Mouse (Mus musculus): ENCODE results near the gene Flt4. TPM values are rescaled to one million over a fixed set of nuclear protein-coding genes. Genes with fewer than 3 reads are reported as not detected.

Gene Flt4
- polyA plus RNA-seq, 1 experiment: 2.4 TPM

DNA sequence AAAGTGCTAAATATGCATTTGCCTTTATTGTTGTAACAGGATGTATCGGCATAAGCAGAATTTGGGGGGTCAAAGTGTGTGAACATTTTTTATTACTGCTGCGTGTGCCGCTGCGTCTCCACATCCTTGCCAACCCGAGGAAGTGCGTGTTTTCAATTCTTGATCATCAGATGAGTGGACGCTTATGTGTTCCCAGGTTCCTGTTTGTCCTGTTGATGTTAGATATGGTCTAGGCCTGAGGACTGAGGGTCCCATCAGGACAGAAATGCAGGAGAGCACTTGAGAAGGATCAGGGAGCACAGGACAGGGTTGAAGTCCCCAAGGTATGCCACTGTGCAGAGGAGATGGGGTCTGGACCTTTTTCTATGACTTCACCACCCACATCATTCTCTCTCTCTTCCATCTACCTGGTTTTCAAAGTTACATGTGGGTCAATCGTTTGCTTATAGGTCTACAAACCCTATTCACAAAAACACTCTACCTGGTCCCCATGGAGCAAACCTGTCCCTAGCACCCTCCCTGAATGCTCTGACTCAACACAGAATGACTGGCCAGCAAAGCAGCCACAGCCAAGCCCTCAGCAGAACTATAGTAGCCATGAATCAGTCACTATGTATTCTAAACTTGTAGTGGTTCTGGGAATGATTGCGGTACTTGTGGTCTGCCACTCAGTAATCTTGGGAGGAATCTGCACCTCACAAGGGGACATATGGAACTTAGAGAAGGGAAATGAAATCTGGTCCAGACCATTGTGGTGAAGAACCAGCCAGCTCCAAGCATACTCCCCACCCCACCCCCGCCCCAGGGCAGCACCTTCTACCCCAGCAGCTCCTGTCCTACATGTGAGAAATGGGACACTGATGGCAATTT lies 7.0 kb downstream of the Flt4 start:
- TF ChIP-seq POLR2A (IDR thresholded peaks at IDR 0.05; ENCODE audit: low read depth, low read length) (no peak), CTCF (IDR thresholded peaks at IDR 0.05; ENCODE audit: borderline replicate concordance, insufficient read depth, low read length) (no peak)
- H3K4me3 ChIP-seq (ENCODE audit: insufficient read depth, low read length): no peak overlapping the region
- H3K4me1 ChIP-seq (ENCODE audit: control insufficient read depth, insufficient read depth, low read length): peaks cover 12% of the 10 kb centered on the region
- no peak overlapping the region for H3K27ac ChIP-seq (ENCODE audit: insufficient read depth, low read length)

DNA sequence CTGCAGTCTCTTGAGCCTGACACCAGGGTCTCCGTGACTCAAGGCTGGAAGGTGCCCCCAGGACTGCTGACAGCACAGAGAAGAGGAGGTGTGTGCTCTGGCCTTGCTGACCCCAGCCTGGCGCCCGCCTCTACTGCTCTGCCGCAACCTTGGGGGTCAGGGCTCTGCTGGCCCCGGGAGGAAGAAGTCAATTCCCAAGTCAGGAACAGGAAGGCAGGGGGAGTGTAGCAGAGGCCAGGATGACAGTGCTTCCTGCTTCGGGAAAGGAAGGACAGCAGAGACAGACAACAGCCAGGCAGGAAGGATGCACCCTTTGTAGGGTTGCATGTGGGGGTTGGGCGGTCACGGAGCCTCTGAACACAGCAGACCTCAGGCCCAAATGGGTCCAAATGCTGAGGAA lies 9.4 kb downstream of the Flt4 start:
- TF ChIP-seq POLR2A (IDR thresholded peaks at IDR 0.05; ENCODE audit: low read depth, low read length): no peak
- TF ChIP-seq CTCF (IDR thresholded peaks at IDR 0.05; ENCODE audit: borderline replicate concordance, insufficient read depth, low read length): no peak
- H3K4me1 ChIP-seq (ENCODE audit: control insufficient read depth, insufficient read depth, low read length): peaks cover 12% of the 10 kb centered on the region
- H3K4me3 ChIP-seq (ENCODE audit: insufficient read depth, low read length): no peak overlapping the region
- H3K27ac ChIP-seq (ENCODE audit: insufficient read depth, low read length): no peak overlapping the region

GRCm38 (mm10) chr11:49621953-49622352 lies 12.9 kb downstream of the Flt4 start:
- no peak overlapping the region for H3K27ac ChIP-seq (ENCODE audit: insufficient read depth, low read length)
- peaks cover 3% of the 10 kb centered on the region for H3K4me1 ChIP-seq (ENCODE audit: control insufficient read depth, insufficient read depth, low read length)
- TF ChIP-seq POLR2A (IDR thresholded peaks at IDR 0.05; ENCODE audit: low read depth, low read length) (no peak), CTCF (IDR thresholded peaks at IDR 0.05; ENCODE audit: borderline replicate concordance, insufficient read depth, low read length) (no peak)
- H3K4me3 ChIP-seq (ENCODE audit: insufficient read depth, low read length): no peak overlapping the region

- Histone ChIP-seq H3K27ac (ENCODE audit: insufficient read depth, low read length) (no peak overlapping the region), H3K4me1 (ENCODE audit: control insufficient read depth, insufficient read depth, low read length) (no peaks in the 10 kb centered on the region), H3K4me3 (ENCODE audit: insufficient read depth, low read length) (no peak overlapping the region)
- no peak for TF ChIP-seq CTCF (IDR thresholded peaks at IDR 0.05; ENCODE audit: borderline replicate concordance, insufficient read depth, low read length)
- TF ChIP-seq POLR2A (IDR thresholded peaks at IDR 0.05; ENCODE audit: low read depth, low read length): no peak
These were observed 15.1 kb downstream of the Flt4 start for GRCm38 (mm10) chr11:49624156-49624555.

DNA sequence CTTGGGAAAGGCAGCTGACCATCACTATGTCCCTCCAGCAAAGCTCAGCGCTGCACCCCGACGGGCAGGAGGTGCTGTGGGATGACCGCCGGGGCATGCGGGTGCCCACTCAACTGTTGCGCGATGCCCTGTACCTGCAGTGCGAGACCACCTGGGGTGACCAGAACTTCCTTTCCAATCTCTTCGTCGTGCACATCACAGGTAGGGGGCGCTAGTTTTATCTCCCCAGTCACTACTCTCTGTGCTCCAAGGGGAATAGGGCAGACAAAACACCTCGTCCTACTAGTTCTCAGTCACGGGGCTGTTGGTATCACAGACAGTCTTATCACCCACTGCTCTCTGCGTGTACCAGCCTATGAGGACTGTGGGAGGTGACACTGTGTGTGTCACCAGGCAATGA lies 16.8 kb downstream of the Flt4 start:
- H3K4me3 ChIP-seq (ENCODE audit: insufficient read depth, low read length): no peak overlapping the region
- TF ChIP-seq CTCF (IDR thresholded peaks at IDR 0.05; ENCODE audit: borderline replicate concordance, insufficient read depth, low read length): no peak
- TF ChIP-seq POLR2A (IDR thresholded peaks at IDR 0.05; ENCODE audit: low read depth, low read length): no peak
- no peak overlapping the region for H3K27ac ChIP-seq (ENCODE audit: insufficient read depth, low read length)
- H3K4me1 ChIP-seq (ENCODE audit: control insufficient read depth, insufficient read depth, low read length): no peaks in the 10 kb centered on the region

DNA sequence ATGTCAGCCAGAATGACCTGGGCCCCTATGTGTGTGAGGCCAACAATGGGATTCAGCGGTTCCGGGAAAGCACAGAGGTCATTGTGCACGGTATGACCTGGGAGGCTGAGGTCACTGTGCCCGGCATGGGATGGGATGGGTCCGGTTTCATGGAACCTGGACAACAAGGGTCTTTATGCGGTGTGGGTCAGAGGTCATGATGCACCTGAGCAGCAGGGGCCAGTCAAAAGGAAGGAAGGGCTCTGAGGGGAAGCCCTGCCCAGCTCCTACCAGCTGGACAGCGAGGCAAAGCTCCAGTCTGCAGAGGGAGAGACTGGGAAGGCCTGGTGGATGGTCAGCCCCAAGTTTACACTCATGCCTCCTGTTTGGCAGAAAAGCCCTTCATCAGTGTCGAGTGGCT lies 17.7 kb downstream of the Flt4 start:
- H3K4me3 ChIP-seq (ENCODE audit: insufficient read depth, low read length): no peak overlapping the region
- no peak overlapping the region for H3K27ac ChIP-seq (ENCODE audit: insufficient read depth, low read length)
- H3K4me1 ChIP-seq (ENCODE audit: control insufficient read depth, insufficient read depth, low read length): no peaks in the 10 kb centered on the region
- TF ChIP-seq CTCF (IDR thresholded peaks at IDR 0.05; ENCODE audit: borderline replicate concordance, insufficient read depth, low read length) (no peak), POLR2A (IDR thresholded peaks at IDR 0.05; ENCODE audit: low read depth, low read length) (no peak)

GRCm38 (mm10) chr11:49631154-49631553 lies 22.1 kb downstream of the Flt4 start:
- Histone ChIP-seq H3K4me1 (ENCODE audit: control insufficient read depth, insufficient read depth, low read length) (no peaks in the 10 kb centered on the region), H3K27ac (ENCODE audit: insufficient read depth, low read length) (no peak overlapping the region), H3K4me3 (ENCODE audit: insufficient read depth, low read length) (no peak overlapping the region)
- TF ChIP-seq CTCF (IDR thresholded peaks at IDR 0.05; ENCODE audit: borderline replicate concordance, insufficient read depth, low read length): peak; percentile 59; the same call in 1 of the 2 replicates
- no peak for TF ChIP-seq POLR2A (IDR thresholded peaks at IDR 0.05; ENCODE audit: low read depth, low read length)

- no peak overlapping the region for H3K4me3 ChIP-seq (ENCODE audit: insufficient read depth, low read length)
- TF ChIP-seq POLR2A (IDR thresholded peaks at IDR 0.05; ENCODE audit: low read depth, low read length): no peak
- no peak for TF ChIP-seq CTCF (IDR thresholded peaks at IDR 0.05; ENCODE audit: borderline replicate concordance, insufficient read depth, low read length)
- H3K4me1 ChIP-seq (ENCODE audit: control insufficient read depth, insufficient read depth, low read length): no peaks in the 10 kb centered on the region
- no peak overlapping the region for H3K27ac ChIP-seq (ENCODE audit: insufficient read depth, low read length)
These were observed 23.2 kb downstream of the Flt4 start for GRCm38 (mm10) chr11:49632256-49632655.

- Histone ChIP-seq H3K27ac (ENCODE audit: insufficient read depth, low read length) (no peak overlapping the region), H3K4me3 (ENCODE audit: insufficient read depth, low read length) (no peak overlapping the region), H3K4me1 (ENCODE audit: control insufficient read depth, insufficient read depth, low read length) (no peaks in the 10 kb centered on the region)
- no peak for TF ChIP-seq CTCF (IDR thresholded peaks at IDR 0.05; ENCODE audit: borderline replicate concordance, insufficient read depth, low read length)
- TF ChIP-seq POLR2A (IDR thresholded peaks at IDR 0.05; ENCODE audit: low read depth, low read length): no peak
These were observed 25.0 kb downstream of the Flt4 start for GRCm38 (mm10) chr11:49634101-49634500.

DNA sequence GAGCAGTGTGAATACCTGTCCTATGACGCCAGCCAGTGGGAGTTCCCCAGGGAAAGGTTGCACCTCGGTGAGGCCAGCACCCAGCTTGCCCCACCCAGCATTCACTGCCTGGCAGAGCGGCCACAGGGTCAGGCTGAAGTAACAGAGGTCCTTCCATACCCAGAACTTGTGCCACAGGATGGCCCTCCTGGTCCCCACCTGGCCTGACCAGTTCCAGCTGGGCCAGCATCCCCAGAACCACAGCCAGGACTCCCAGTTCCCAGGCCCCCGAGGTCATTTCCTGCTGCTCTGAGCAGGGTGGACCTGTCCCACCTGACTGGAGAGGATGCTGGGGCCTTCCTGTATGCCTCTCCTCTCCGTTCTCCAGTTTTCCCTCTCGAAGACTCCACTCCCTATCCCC lies 26.6 kb downstream of the Flt4 start:
- H3K4me3 ChIP-seq (ENCODE audit: insufficient read depth, low read length): no peak overlapping the region
- H3K27ac ChIP-seq (ENCODE audit: insufficient read depth, low read length): no peak overlapping the region
- H3K4me1 ChIP-seq (ENCODE audit: control insufficient read depth, insufficient read depth, low read length): no peaks in the 10 kb centered on the region
- no peak for TF ChIP-seq POLR2A (IDR thresholded peaks at IDR 0.05; ENCODE audit: low read depth, low read length)
- no peak for TF ChIP-seq CTCF (IDR thresholded peaks at IDR 0.05; ENCODE audit: borderline replicate concordance, insufficient read depth, low read length)

Measured in embryonic fibroblast, embryonic 13.5 days (primary cell).